ENCODE assay signal across 8 mouse cellular contexts in genomic region chr12:91848394-91849044, GRCm38 (mm10). TPM values are rescaled to one million over a fixed set of nuclear protein-coding genes. Genes with fewer than 3 reads are reported as not detected.
DNase-seq lines count a peak whose midpoint lies in the region; ATAC-seq and TF ChIP-seq lines count a peak whose summit lies in the region.

No protein-coding gene starts in this region.

- peak overlapping the region; percentile 75 for H3K9ac ChIP-seq in forebrain, embryonic 12.5 days
- H3K9ac ChIP-seq in liver, adult 2 months (ENCODE audit: low read depth, low read length): peak overlapping the region; percentile 93
- H3K9ac ChIP-seq in neural tube, embryonic 14.5 days (replicated peaks; ENCODE audit: low read depth, low read length): peak overlapping the region; percentile 90

- intact Hi-C loops in gastrocnemius, adult 2 months (cut with DNase I): no loop called here

- no peak for DNase-seq in gastrocnemius, adult 2 months
- no peak for DNase-seq in gastrocnemius, postnatal 25 days
- DNase-seq in ES-CJ7 (ENCODE audit: low read depth, low spot score): peak; percentile 19
- peak; percentile 94 for DNase-seq in liver, adult 2 months (ENCODE audit: extremely low read depth, low read depth, low spot score)
- DNase-seq in spleen, postnatal 4 days (ENCODE audit: low spot score in 2 of 2): no peak
- DNase-seq in spleen, postnatal 36 days (ENCODE audit: low spot score in 2 of 2): no peak

- peak overlapping the region; percentile 91 for H3K27ac ChIP-seq in gastrocnemius, adult 2 months
- peak overlapping the region; percentile 63; the same call in 1 of the 2 replicates for H3K27ac ChIP-seq in forebrain, embryonic 12.5 days
- peak overlapping the region; percentile 95 for H3K27ac ChIP-seq in liver, adult 2 months (replicated peaks; ENCODE audit: insufficient read depth, low read depth, low read length)
- peak overlapping the region; percentile 80 for H3K27ac ChIP-seq in neural tube, embryonic 14.5 days (ENCODE audit: low read depth, low read length)

- H3K79me2 ChIP-seq in liver, adult 2 months (ENCODE audit: control insufficient read depth, insufficient read depth, low read length): peaks cover 11% of the 10 kb centered on the region

- peak overlapping the region; percentile 93 for H3K4me2 ChIP-seq in forebrain, embryonic 12.5 days
- peak overlapping the region; percentile 89 for H3K4me2 ChIP-seq in neural tube, embryonic 14.5 days (ENCODE audit: low read depth, low read length)

- TF ChIP-seq CTCF in gastrocnemius, adult 2 months (IDR thresholded peaks at IDR 0.05): no peak
- TF ChIP-seq CTCF in liver, adult 2 months (IDR thresholded peaks at IDR 0.05; ENCODE audit: low read depth, low read length): no peak

- peaks cover 14% of the 10 kb centered on the region for H3K4me1 ChIP-seq in forebrain, embryonic 12.5 days
- peaks cover 16% of the 10 kb centered on the region for H3K4me1 ChIP-seq in liver, adult 2 months (ENCODE audit: control insufficient read depth, insufficient read depth, low read length)
- H3K4me1 ChIP-seq in neural tube, embryonic 14.5 days (ENCODE audit: control insufficient read depth, insufficient read depth, low read length): 0 out of 2 replicates have a peak, but pooled peaks cover 12% of the 10 kb centered on the region

- 0 out of 2 replicates have a peak, but pooled peaks cover 2% of the 10 kb centered on the region for H3K36me3 ChIP-seq in forebrain, embryonic 12.5 days (replicated peaks)
- H3K36me3 ChIP-seq in liver, adult 2 months (ENCODE audit: control insufficient read depth, insufficient read depth, low read length): no peaks in the 10 kb centered on the region
- no peaks in the 10 kb centered on the region for H3K36me3 ChIP-seq in neural tube, embryonic 14.5 days (ENCODE audit: control insufficient read depth, insufficient read depth, low read length)

- WGBS in forebrain, embryonic 12.5 days: 4% methylated on average over 32 of the region's 33 CpGs
- 1% methylated on average over 33 of the region's 33 CpGs for WGBS in liver, adult 2 months
- 4% methylated on average over 33 of the region's 33 CpGs for WGBS in neural tube, embryonic 14.5 days

- H3K9me3 ChIP-seq in forebrain, embryonic 12.5 days: no peaks in the 10 kb centered on the region
- no peaks in the 10 kb centered on the region for H3K9me3 ChIP-seq in neural tube, embryonic 14.5 days (ENCODE audit: control insufficient read depth, low read length)

- TF ChIP-seq POLR2A in liver, adult 2 months (IDR thresholded peaks at IDR 0.05; ENCODE audit: extremely low read depth, insufficient read depth, low read length): peak; percentile 34; the same call in 1 of the 2 replicates

- no peaks in the 10 kb centered on the region for H3K27me3 ChIP-seq in forebrain, embryonic 12.5 days
- no peaks in the 10 kb centered on the region for H3K27me3 ChIP-seq in liver, adult 2 months (ENCODE audit: control insufficient read depth, insufficient read depth, low read length)
- no peaks in the 10 kb centered on the region for H3K27me3 ChIP-seq in neural tube, embryonic 14.5 days (ENCODE audit: control insufficient read depth, insufficient read depth, low read length)

- H3K4me3 ChIP-seq in gastrocnemius, adult 2 months: peak overlapping the region; percentile 72
- H3K4me3 ChIP-seq in forebrain, embryonic 12.5 days (replicated peaks): peak overlapping the region; percentile 76
- peak overlapping the region; percentile 92 for H3K4me3 ChIP-seq in liver, adult 2 months (ENCODE audit: insufficient read depth, low read depth, low read length)
- peak overlapping the region; percentile 82 for H3K4me3 ChIP-seq in neural tube, embryonic 14.5 days (ENCODE audit: low read depth, low read length)

- ATAC-seq in forebrain, embryonic 12.5 days (ENCODE audit: low FRiP score): peak; percentile 73
- ATAC-seq in neural tube, embryonic 14.5 days (ENCODE audit: low read depth): peak; percentile 73

RNA-seq across cellular contexts. Expression of gene Sel1l, which starts 0.4 kb away (rescaled TPM):
- total RNA-seq in gastrocnemius, adult 2 months (2021): 10 to 100 TPM; 40.8 to 53.3 TPM
- 10 to 100 TPM; 38.8 to 40.7 TPM for total RNA-seq in gastrocnemius, postnatal 25 days (2021)
- 67.0 and 69.7 TPM in 2 replicates for polyA plus RNA-seq in forebrain, embryonic 12.5 days (2016; fragmentation: Nextera tagmentation; extraction: Ambion mirVana)
- 97.2 and 107 TPM in 2 replicates for total RNA-seq in liver, adult 2 months (2014; rRNA removed)
- 37.5 and 37.7 TPM in 2 replicates for polyA plus RNA-seq in liver, adult 2 months (2012; rRNA removed)
- polyA plus RNA-seq in neural tube, embryonic 14.5 days (2014; fragmentation: Nextera tagmentation; extraction: Ambion mirVana): 107 and 113 TPM in 2 replicates

Comparison
In these comparisons a context has a peak if more than half of its experiments do, and no peak if none do; other contexts are left out.
1. DNase-seq: peak in ES-CJ7 (single experiment) and liver, adult 2 months (single experiment); none in gastrocnemius, adult 2 months (single experiment), gastrocnemius, postnatal 25 days (single experiment), spleen, postnatal 4 days (0 of 2) and spleen, postnatal 36 days (0 of 2).
2. Peak in every context shown above with its lines, with median percentiles within 50 percentile points of each other: H3K27ac ChIP-seq, H3K4me3 ChIP-seq and H3K9ac ChIP-seq.